In genomic region chr1:36680893-36681292, GRCm38 (mm10) we compare ENCODE assay signal across 19 mouse cellular contexts. TPM values are rescaled to one million over a fixed set of nuclear protein-coding genes. Genes with fewer than 3 reads are reported as not detected.
"Had no signal": no experiment of that assay in that cellular context is flagged by ENCODE, and none has a peak within 500 bp of the region (broad histone marks: within the 10 kb centered on the region; RNA-seq: fewer than 3 reads in every experiment).

No protein-coding gene starts in this region.

- DNase-seq: kidney, adult 11 months; kidney, adult 9 months; kidney, postnatal 36 days; left cerebral cortex, postnatal 4 days; lung, adult 18-20 months; right cerebral cortex, adult 18-20 months; right cerebral cortex, postnatal 25 days; thymus, adult 18-20 months; thymus, postnatal 14 days had no signal

- H3K4me2 ChIP-seq: limb, embryonic 13.5 days had no signal

- H3K9me3 ChIP-seq: limb, embryonic 13.5 days had no signal

- H3K9ac ChIP-seq: limb, embryonic 13.5 days; liver, embryonic 14.5 days had no signal

- H3K27ac ChIP-seq: kidney, postnatal 0 days; limb, embryonic 13.5 days; liver, embryonic 14.5 days had no signal

- H3K36me3 ChIP-seq: limb, embryonic 13.5 days had no signal

- H3K27me3 ChIP-seq: limb, embryonic 13.5 days had no signal

- H3K4me3 ChIP-seq: limb, embryonic 13.5 days had no signal

RNA-seq across cellular contexts. Expression of gene Fam178b, which starts 2.1 kb away (rescaled TPM):
- total RNA-seq: layer of hippocampus, adult 18-20 months; left cerebral cortex, postnatal 4 days; megakaryocyte progenitor cell, adult 5-6 weeks had no signal
- polyA plus RNA-seq: neural tube, embryonic 14.5 days had no signal

RNA-seq across cellular contexts. Expression of gene 4933424G06Rik, which starts 29.1 kb away (rescaled TPM):
- total RNA-seq: layer of hippocampus, adult 18-20 months; liver, adult 2 months; megakaryocyte progenitor cell, adult 5-6 weeks had no signal
- polyA plus RNA-seq: intestine, embryonic 14.5 days; limb, embryonic 13.5 days; liver, adult 2 months; liver, embryonic 14.5 days; lung, embryonic 16.5 days; small intestine, adult 2 months had no signal
